Mouse (Mus musculus) stomach, postnatal 0 days (tissue): ENCODE results near the gene Ffar1.

ENCODE experiments used
- CTCF ChIP-seq: IDR thresholded peaks from 2 replicates; pipeline ENCODE4 v1.5.1; 2016; ENCODE audit warnings: antibody characterized with exemption, low read depth, mild to moderate bottlenecking, moderate library complexity
- EP300 ChIP-seq: optimal IDR thresholded peaks from 2 replicates; pipeline ENCODE3; 2016; ENCODE audit warnings: antibody characterized with exemption

DNA sequence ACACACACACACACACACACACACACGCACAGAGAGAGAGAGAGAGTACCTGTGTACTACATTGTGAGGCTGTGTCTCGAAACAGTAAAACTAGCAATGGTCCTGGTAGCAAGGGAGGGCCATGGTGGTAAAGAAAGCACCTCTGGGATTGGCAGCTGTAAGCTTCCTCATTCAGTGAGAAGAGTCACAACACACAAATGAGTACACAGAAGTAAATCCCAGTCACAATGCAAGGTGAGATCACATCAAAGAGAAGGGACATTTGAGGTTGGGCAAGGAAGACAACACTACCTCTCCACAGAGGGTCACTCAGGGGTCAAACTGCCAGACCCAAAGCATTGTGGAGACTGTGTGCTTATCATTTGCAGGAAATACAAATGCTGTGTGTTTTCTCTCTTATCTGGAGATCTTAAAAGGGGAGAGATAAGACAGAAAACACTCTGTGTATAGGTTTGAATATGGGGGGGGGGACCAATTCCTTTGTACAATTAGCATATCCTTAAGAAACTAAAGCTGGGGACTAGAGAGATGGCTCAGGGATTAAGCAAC is 14.8 kb downstream of the Ffar1 start:
- TF ChIP-seq CTCF (no peak), EP300 (no peak)
